Mouse (Mus musculus) lung, postnatal 36 days (tissue): ENCODE data around the gene Ttpal.
"Not testable (repeated sequence)": the region's sequence is repeated elsewhere in the genome, so short reads cannot be mapped to it uniquely, and the experiment has no call there.

Experiments
- DNase-seq: peaks from one replicate; pipeline ENCODE4 v3.0.0; 2022; ENCODE audit warnings: mixed read lengths

The Ttpal gene

GRCm38 (mm10) chr2:163631715-163632114 lies 29.6 kb downstream of the Ttpal start:
- DNase-seq = no peak

- no peak for DNase-seq
These were observed 32.1 kb downstream of the Ttpal start for GRCm38 (mm10) chr2:163634211-163634610.

GRCm38 (mm10) chr2:163636057-163636456 lies 33.9 kb downstream of the Ttpal start:
- no peak for DNase-seq

GRCm38 (mm10) chr2:163637655-163638266 lies 35.6 kb downstream of the Ttpal start:
- no peak for DNase-seq

GRCm38 (mm10) chr2:163640493-163640892 lies 38.4 kb downstream of the Ttpal start:
- no peak for DNase-seq

- DNase-seq = no peak
These were observed 39.6 kb downstream of the Ttpal start for GRCm38 (mm10) chr2:163641681-163642080.

GRCm38 (mm10) chr2:163642685-163643575 lies 40.8 kb downstream of the Ttpal start:
- peak; percentile 91 for DNase-seq

- DNase-seq = no peak
These were observed 41.5 kb downstream of the Ttpal start for GRCm38 (mm10) chr2:163643576-163643971.

GRCm38 (mm10) chr2:163644047-163644446 lies 41.9 kb downstream of the Ttpal start:
- DNase-seq = no peak

GRCm38 (mm10) chr2:163644575-163645385 lies 42.7 kb downstream of the Ttpal start, which contains the start of gene Serinc3:
TSS of gene Serinc3 (minus strand) at chr2:163645131.
- DNase-seq = peak; percentile 99

GRCm38 (mm10) chr2:163645700-163646460 lies 43.8 kb downstream of the Ttpal start:
- no peak for DNase-seq

- no peak for DNase-seq
These were observed 44.5 kb downstream of the Ttpal start for GRCm38 (mm10) chr2:163646461-163647080.

- not testable (repeated sequence) for DNase-seq
These were observed 53.6 kb downstream of the Ttpal start for GRCm38 (mm10) chr2:163655699-163656098.

GRCm38 (mm10) chr2:163657486-163657885 lies 55.4 kb downstream of the Ttpal start:
- DNase-seq = no peak

- peak; percentile 84 for DNase-seq
These were observed 56.1 kb downstream of the Ttpal start, which contains the start of gene Pkig for GRCm38 (mm10) chr2:163657975-163658886. TSS of gene Pkig (plus strand) at chr2:163658386.

- DNase-seq = peak; percentile 83
These were observed 56.8 kb downstream of the Ttpal start for GRCm38 (mm10) chr2:163658941-163659340.

- DNase-seq = no peak
These were observed 57.3 kb downstream of the Ttpal start for GRCm38 (mm10) chr2:163659431-163659830.

GRCm38 (mm10) chr2:163660103-163660701 lies 58.1 kb downstream of the Ttpal start:
- DNase-seq = no peak

- DNase-seq = no peak
These were observed 59.3 kb downstream of the Ttpal start for GRCm38 (mm10) chr2:163661371-163661850.

GRCm38 (mm10) chr2:163662076-163662475 lies 60.0 kb downstream of the Ttpal start:
- no peak for DNase-seq
